Mouse (Mus musculus) E14TG2a.4 (cell line): ENCODE data around the gene Selenon.
"Not testable (repeated sequence)": the region's sequence is repeated elsewhere in the genome, so short reads cannot be mapped to it uniquely, and the experiment has no call there.

ENCODE experiments used
- H3K27me3 ChIP-seq: 2 replicates; pipeline ENCODE4 v1.6.1; 2014; ENCODE audit warnings: low read length, control low read depth; ENCODE audit not compliant: insufficient read depth
- H3K36me3 ChIP-seq: 2 replicates; pipeline ENCODE4 v1.6.1; 2014; ENCODE audit warnings: low read length, control low read depth; ENCODE audit not compliant: insufficient read depth
- H3K4me1 ChIP-seq: replicated peaks from 2 replicates; pipeline ENCODE4 v1.6.1; 2014; ENCODE audit warnings: low read depth, low read length, control low read depth
- H3K4me3 ChIP-seq: replicated peaks from 2 replicates; pipeline ENCODE4 v1.5.1; 2014; ENCODE audit warnings: mild to moderate bottlenecking, low read length
- H3K9me3 ChIP-seq: 2 replicates; pipeline ENCODE4 v1.6.1; 2014; ENCODE audit warnings: low read length, control low read depth
- CTCF ChIP-seq: conservative IDR thresholded peaks from 2 replicates; pipeline ENCODE4 v1.5.1; 2014; ENCODE audit warnings: low read length
- NANOG ChIP-seq: IDR thresholded peaks from 2 replicates; pipeline ENCODE4 v1.6.1; 2014; ENCODE audit warnings: borderline replicate concordance, low read length, mixed read lengths
- POU5F1 ChIP-seq: IDR thresholded peaks from 2 replicates; pipeline ENCODE4 v1.6.1; 2014; ENCODE audit warnings: low read length, borderline replicate concordance

The Selenon gene

DNA sequence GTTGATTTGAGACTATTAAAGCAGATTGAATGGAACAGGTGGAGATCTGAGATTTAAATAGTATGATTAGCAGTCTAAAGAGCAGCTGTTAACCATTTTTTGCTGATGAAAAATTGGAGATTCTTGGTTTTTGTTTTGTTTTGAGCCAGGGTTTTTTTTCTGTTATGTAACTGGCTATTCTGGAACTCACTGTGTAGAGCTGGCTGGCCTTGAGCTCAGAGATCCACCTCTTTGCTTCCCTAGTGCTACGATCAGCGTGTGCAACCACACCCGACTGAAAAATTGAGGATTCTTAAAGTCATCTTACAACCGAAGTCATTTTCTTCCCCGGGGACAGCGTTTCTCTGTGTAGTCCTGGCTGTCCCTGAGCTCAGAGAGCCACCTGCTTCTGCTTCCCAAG, 40.2 kb downstream of the Selenon start:
- Histone ChIP-seq H3K4me3 (peak overlapping the region; percentile 87), H3K9me3 (no peaks in the 10 kb centered on the region), H3K27me3 (peaks cover 13% of the 10 kb centered on the region), H3K4me1 (peaks cover 56% of the 10 kb centered on the region), H3K36me3 (peaks cover 15% of the 10 kb centered on the region)
- no peak for TF ChIP-seq POU5F1
- no peak for TF ChIP-seq NANOG
- TF ChIP-seq CTCF, result no peak

DNA sequence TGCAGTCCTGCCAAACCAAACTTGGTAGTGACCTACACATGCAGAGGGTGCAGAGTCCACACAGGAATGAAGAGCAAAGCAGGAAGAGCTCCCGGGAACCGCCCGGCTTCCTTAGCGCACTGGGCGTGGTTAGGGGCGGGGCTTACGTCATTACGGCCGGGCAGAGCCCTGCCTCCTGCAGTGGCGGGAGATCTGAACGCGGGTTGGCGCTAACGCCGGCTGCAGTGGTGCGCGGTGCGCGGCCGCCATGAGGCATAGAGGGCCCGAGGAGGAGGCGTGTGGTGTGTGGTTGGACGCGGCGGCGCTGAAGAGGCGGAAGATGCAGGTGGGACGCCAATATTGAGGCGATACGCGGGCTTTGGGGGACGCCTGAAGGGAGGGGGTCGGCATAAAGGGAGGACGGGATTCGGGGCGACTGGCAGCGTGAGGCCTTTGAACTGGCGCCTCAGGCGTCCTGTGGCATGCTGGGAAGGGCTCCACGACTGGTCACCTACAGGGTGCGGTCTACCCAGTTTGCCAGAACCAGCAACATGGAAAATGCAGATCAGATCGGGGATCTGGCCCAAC, 41.0 kb downstream of the Selenon start, which contains the start of gene Aunip:
Gene Aunip (plus strand): TSS at position 155 of the 567 bp plus-strand sequence.
- Histone ChIP-seq H3K27me3 (peaks cover 13% of the 10 kb centered on the region), H3K36me3 (peaks cover 15% of the 10 kb centered on the region), H3K9me3 (no peaks in the 10 kb centered on the region), H3K4me3 (peak within 1 kb of the TSS; percentile 87), H3K4me1 (peaks cover 56% of the 10 kb centered on the region)
- no peak for TF ChIP-seq POU5F1
- TF ChIP-seq CTCF, result no peak
- TF ChIP-seq NANOG, result no peak

- H3K9me3 ChIP-seq, result no peaks in the 10 kb centered on the region
- H3K4me1 ChIP-seq, result peaks cover 51% of the 10 kb centered on the region
- no peak for TF ChIP-seq NANOG
- TF ChIP-seq POU5F1, result no peak
- no peak for TF ChIP-seq CTCF
- peaks cover 15% of the 10 kb centered on the region for H3K36me3 ChIP-seq
- H3K4me3 ChIP-seq, result no peak overlapping the region
- peaks cover 13% of the 10 kb centered on the region for H3K27me3 ChIP-seq
These were observed 41.6 kb downstream of the Selenon start for GRCm38 (mm10) chr4:134510396-134510795.

GRCm38 (mm10) chr4:134506713-134507112, 45.3 kb downstream of the Selenon start:
- H3K36me3 ChIP-seq, result no peaks in the 10 kb centered on the region
- peak overlapping the region; percentile 68 for H3K4me3 ChIP-seq
- H3K9me3 ChIP-seq, result no peaks in the 10 kb centered on the region
- H3K4me1 ChIP-seq, result peaks cover 41% of the 10 kb centered on the region
- H3K27me3 ChIP-seq, result peaks cover 13% of the 10 kb centered on the region
- no peak for TF ChIP-seq NANOG
- TF ChIP-seq CTCF, result no peak
- no peak for TF ChIP-seq POU5F1

GRCm38 (mm10) chr4:134505966-134506594, 45.9 kb downstream of the Selenon start:
- Histone ChIP-seq H3K36me3 (no peaks in the 10 kb centered on the region), H3K4me1 (peaks cover 44% of the 10 kb centered on the region), H3K27me3 (peaks cover 13% of the 10 kb centered on the region), H3K9me3 (no peaks in the 10 kb centered on the region), H3K4me3 (no peak overlapping the region)
- TF ChIP-seq CTCF, result no peak
- TF ChIP-seq POU5F1, result no peak
- TF ChIP-seq NANOG, result no peak

- no peak overlapping the region for H3K4me3 ChIP-seq
- peaks cover 14% of the 10 kb centered on the region for H3K27me3 ChIP-seq
- H3K4me1 ChIP-seq, result peaks cover 46% of the 10 kb centered on the region
- no peaks in the 10 kb centered on the region for H3K9me3 ChIP-seq
- no peaks in the 10 kb centered on the region for H3K36me3 ChIP-seq
- TF ChIP-seq NANOG (no peak), POU5F1 (no peak), CTCF (no peak)
These were observed 46.6 kb downstream of the Selenon start for GRCm38 (mm10) chr4:134505303-134505789.

GRCm38 (mm10) chr4:134503686-134504357, 48.1 kb downstream of the Selenon start:
- H3K27me3 ChIP-seq, result peaks cover 15% of the 10 kb centered on the region
- H3K36me3 ChIP-seq, result no peaks in the 10 kb centered on the region
- H3K4me1 ChIP-seq, result peaks cover 47% of the 10 kb centered on the region
- TF ChIP-seq POU5F1 (no peak), CTCF (no peak)
- no peak overlapping the region for H3K4me3 ChIP-seq
- H3K9me3 ChIP-seq, result no peaks in the 10 kb centered on the region

DNA sequence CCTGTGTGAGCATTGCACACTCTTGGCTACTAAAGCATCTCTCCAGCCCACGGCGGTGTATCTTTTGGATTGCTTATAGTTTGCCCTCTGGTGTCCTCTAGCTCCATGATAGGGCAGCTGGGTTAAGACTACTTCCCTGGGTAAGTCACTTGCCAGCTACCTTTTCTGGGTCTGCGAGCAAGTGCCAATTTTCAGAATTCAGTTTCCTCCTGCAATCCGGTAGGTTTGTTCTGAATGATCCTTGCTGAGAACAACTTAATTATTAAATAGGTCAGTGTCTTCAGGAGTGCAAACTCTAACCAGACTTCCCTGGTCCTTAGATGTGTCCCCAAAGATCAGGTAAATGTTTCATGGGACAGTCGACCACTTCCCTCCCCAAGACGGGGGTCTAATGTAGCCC, 50.9 kb downstream of the Selenon start:
- H3K27me3 ChIP-seq, result peaks cover 24% of the 10 kb centered on the region
- H3K4me1 ChIP-seq, result peaks cover 45% of the 10 kb centered on the region
- TF ChIP-seq POU5F1 (no peak), NANOG (no peak), CTCF (no peak)

GRCm38 (mm10) chr4:134498983-134499382, 53.0 kb downstream of the Selenon start:
- H3K9me3 ChIP-seq, H3K4me3 ChIP-seq, H3K36me3 ChIP-seq: not testable (repeated sequence)
- H3K4me1 ChIP-seq, result peaks cover 62% of the 10 kb centered on the region
- peaks cover 30% of the 10 kb centered on the region for H3K27me3 ChIP-seq

More for the DNA sequence above, 50.9 kb downstream of the Selenon start:
- no peaks in the 10 kb centered on the region for H3K9me3 ChIP-seq
- H3K4me3 ChIP-seq, result no peak overlapping the region
- no peaks in the 10 kb centered on the region for H3K36me3 ChIP-seq
